Mouse (Mus musculus): Measurements from ENCODE around the gene Fggy. TPM values are rescaled to one million over a fixed set of nuclear protein-coding genes. Genes with fewer than 3 reads are reported as not detected.
A peak's percentile ranks its signal among the peaks of the same experiment; 100 is the strongest.

Gene Fggy
- polyA plus RNA-seq, 1 experiment: 12.6 TPM

DNA sequence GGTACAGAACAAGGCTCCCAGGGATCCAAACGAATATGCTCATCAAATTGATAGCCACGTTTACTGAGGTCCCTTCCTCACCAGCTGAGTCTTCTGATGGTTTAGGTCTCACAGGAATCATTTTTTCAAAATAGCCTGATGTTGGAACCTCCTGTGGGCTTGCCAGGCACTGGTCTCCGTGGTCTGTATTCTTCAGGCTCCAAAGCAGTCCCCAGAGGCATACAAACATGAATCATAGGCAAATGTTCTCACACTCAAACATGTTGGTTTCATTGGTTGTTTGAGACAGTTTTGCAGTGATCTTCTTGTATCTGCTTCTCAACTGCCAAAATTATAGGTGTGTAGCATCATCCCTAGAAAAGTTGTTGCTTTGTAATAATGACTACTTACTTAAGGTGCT, 156.0 kb downstream of the Fggy start:
- no peak for DNase-seq (ENCODE audit: extremely low spot score in 1 of 2, low spot score in 1 of 2)

DNA sequence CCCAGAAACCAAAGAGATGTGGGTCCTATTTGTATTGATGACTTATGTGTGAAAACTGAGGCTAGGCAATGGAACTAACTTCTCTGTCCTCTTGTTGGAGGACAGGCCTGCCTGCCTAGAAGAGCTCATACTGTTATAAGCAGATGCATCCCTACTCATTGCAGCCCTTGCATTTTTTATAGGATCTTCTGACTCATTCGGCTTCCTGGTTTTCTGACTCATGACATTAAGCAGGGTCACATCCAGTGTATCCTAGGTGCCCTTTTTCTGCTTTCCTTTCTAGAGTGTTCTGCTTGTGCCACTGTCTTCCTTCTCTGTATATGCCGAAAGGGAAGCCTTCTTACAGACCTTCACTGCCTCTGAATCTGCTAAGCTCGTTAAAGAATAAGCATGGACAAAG, 158.8 kb downstream of the Fggy start:
- no peak for DNase-seq (ENCODE audit: extremely low spot score in 1 of 2, low spot score in 1 of 2)

- DNase-seq (ENCODE audit: extremely low spot score in 1 of 2, low spot score in 1 of 2): no peak
Measured at GRCm38 (mm10) chr4:95723615-95724014, 166.3 kb downstream of the Fggy start.

DNA sequence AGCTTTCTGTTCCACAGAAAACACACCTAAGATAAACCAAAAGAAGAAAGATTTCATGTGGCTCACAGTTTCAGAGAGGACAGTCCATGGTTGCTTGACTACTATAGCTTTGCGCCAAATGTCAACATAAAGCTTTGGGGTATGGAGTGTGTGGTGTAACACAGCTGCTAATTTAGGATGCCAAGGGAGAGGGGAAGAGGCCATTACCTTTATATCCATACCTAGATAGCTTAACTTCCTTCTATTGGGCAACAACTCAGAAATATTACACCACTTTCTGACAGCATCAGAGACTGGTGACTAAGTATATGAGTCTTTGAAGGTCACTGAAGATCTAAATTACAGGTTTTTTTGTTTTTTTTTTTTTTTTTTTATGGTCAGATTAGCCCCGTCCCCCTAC, 169.1 kb downstream of the Fggy start:
- DNase-seq (ENCODE audit: extremely low spot score in 1 of 2, low spot score in 1 of 2): no peak

DNA sequence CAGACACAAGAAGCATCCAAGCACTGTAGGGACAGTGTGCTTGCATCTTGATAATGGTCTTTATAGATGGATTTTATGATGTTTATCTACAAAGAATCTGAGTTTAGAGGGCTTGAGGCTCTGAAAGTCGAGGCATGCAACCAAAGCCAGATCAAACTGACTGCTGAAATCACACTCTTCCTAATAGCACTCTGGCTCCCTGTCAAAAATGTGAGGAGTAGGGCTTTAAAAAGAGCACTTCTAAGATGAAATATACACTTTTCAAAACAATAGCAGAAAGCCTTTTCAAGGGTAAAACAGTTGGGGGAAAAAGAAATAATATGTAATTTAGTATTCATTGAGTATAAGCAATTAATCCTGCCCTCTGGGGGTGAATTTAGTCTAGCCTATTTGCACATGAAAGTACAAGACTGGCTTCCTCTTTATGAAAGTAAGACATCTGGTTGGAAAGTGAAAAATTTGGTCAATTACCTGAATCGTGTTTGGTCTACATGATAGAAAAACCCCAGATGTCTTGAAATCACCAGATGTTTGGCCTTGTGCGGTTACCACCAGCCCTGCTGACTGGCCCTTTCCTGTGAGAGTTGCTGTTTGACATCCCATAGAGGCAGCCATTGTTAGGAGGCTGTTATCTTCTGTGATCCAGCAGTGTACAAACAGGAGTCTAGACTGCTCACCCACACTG, 172.0 kb downstream of the Fggy start:
- no peak for DNase-seq (ENCODE audit: extremely low spot score in 1 of 2, low spot score in 1 of 2)

DNA sequence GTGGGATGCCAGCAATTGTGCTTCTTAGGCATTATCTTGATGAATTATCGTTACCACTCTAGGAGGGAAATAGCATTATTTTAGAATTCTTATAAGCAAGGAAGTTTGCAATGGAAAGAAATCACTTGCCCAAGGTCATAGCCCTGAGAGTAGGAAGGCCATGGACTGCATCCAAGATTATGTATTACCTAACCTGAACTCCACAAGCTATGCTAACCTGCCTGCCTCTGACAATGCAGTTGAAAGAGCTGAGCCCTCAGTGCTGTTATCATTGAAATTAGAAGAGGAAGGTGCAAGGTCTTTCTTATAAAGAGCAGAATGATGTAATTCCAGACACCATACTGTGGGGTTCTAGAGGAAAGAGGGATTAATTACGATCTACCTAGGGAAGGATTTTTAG, 173.8 kb downstream of the Fggy start:
- DNase-seq (ENCODE audit: extremely low spot score in 1 of 2, low spot score in 1 of 2): no peak

- no peak for DNase-seq (ENCODE audit: extremely low spot score in 1 of 2, low spot score in 1 of 2)
Measured at GRCm38 (mm10) chr4:95733397-95734249, 176.3 kb downstream of the Fggy start.

- DNase-seq (ENCODE audit: extremely low spot score in 1 of 2, low spot score in 1 of 2): no peak
Measured at GRCm38 (mm10) chr4:95735967-95736366, 178.7 kb downstream of the Fggy start.

GRCm38 (mm10) chr4:95736674-95737073, 179.4 kb downstream of the Fggy start:
- no peak for DNase-seq (ENCODE audit: extremely low spot score in 1 of 2, low spot score in 1 of 2)

DNA sequence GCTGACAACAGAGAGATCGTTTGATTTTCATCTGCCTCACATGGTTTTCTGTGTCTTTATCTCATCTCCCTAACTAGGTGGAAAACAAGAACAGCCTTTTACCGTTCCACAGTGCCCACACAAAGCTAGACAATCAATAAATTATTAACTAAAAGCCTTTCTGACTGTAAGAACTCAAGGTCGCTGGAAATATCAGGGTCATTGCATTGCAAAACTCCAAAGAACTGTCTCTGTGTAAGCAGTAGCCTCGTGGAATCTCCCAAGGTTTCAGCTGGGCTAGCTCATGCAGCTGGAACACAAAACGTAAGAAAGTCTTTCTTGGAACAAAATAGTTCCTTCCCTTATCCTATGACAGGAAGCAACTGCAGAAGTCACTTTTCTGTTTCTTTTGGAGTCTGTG, 180.9 kb downstream of the Fggy start:
- no peak for DNase-seq (ENCODE audit: extremely low spot score in 1 of 2, low spot score in 1 of 2)

- no peak for DNase-seq (ENCODE audit: extremely low spot score in 1 of 2, low spot score in 1 of 2)
Measured at GRCm38 (mm10) chr4:95738725-95739124, 181.4 kb downstream of the Fggy start.

- DNase-seq (ENCODE audit: extremely low spot score in 1 of 2, low spot score in 1 of 2): no peak
Measured at GRCm38 (mm10) chr4:95741115-95741734, 183.9 kb downstream of the Fggy start.

- peak in 1 of 2 experiments; percentile 13 for DNase-seq (ENCODE audit: extremely low spot score in 1 of 2, low spot score in 1 of 2)
Measured at GRCm38 (mm10) chr4:95742986-95743385, 185.7 kb downstream of the Fggy start.

GRCm38 (mm10) chr4:95746954-95747353, 189.6 kb downstream of the Fggy start:
- no peak for DNase-seq (ENCODE audit: extremely low spot score in 1 of 2, low spot score in 1 of 2)

DNA sequence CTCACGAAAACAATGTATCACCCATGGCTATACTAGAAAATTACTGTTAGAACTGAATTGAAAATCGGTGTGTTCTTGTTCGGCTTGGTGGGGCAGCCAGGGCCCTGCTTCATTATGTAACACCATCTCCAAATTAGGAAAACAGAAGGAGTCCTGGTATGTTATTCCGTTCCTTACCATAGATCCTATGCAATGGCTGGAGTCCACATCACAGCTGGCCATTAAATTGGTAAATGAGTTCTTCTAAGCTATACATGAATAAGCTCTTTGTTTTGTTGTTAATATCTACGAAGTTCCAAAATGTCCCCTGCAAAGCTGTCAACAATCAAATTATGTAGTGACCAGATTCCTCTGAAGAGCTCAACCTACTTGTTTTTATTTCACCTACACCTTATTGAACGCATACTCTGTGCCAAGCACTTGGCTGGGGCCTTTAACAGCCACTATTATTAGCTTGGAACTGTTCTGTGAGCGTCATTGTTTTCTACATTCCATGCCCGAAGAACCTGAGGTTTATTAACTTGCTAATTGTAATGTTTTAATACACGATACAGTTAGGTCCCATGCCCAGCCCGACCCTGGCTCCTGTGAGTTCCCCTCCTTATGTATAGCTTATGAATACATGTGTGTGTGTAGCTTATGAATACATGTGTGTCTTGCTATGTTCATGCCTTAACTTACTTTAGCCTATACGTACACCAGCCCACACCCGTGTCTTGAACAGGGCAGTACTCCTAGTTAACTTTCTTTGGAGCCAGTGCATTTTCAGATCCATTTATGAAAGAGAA, 190.3 kb downstream of the Fggy start:
- no peak for DNase-seq (ENCODE audit: extremely low spot score in 1 of 2, low spot score in 1 of 2)

DNA sequence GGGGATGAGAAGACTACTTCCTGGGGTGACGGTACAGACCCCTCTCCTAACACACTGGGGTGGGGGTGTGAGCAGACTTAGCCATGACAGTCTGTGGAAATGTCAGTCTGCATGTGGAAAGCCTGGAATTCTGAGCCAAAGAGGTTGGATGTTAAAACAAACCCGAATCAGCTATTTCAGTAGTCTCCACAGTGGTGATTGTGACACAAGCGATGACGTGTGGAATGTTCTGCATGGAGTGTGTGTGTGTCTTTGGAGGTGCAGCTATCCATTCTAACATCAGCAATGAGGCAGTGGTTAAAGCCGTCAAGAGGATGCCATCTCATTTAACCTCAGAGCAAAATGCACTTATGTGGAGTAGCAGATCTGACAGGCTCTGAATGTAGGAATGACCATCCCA, 192.9 kb downstream of the Fggy start:
- no peak for DNase-seq (ENCODE audit: extremely low spot score in 1 of 2, low spot score in 1 of 2)

DNA sequence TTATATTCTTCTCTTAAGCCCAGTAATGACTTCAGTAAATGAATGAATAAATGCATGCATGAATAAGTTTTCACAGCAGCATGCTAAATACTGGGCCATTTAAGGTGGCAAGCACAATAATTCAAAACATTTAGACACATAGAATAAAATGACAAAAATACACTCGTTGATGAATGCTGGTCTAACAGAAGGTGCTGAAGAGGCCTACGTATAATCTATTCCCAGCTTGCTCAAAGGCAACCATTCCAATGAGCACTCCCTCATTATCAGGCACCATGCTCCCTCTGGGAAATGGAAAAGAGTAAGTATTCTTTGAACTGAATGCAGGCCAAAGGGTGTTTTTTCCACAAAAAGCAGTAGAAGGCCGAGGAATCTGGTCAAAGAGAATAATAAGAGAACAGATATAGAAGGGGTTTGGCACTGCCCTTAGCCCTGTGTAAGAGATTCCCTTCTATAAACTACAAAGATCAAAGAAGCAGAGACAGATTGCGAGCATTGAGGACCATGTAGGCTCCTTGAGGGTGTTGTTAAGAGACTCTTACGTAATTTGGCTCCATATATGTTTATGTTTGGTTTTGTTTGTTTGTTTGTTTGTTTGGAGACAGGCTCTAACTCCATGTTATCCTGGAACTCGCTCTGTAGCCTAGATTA, 195.4 kb downstream of the Fggy start:
- no peak for DNase-seq (ENCODE audit: extremely low spot score in 1 of 2, low spot score in 1 of 2)

GRCm38 (mm10) chr4:95759027-95759731, 201.9 kb downstream of the Fggy start:
- DNase-seq (ENCODE audit: extremely low spot score in 1 of 2, low spot score in 1 of 2): no peak

DNA sequence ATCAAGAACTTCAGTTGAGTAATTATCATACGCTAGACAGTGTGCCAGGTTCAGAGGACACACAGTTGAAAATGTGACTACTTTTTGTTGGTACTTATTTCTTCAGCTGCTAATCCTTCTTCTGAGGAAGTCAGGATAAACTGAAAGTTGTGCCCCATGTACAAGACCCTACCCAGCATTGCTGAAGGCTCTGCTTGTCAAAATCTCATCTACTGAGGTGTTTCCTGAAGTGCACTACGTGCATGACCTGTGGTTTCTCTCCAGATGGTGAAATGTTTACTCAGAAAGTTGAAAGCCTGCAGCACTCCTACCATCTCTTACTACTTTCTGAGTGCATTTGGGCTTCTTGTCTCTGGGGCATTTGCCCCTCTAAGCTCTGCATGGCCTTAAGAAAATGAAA, 208.1 kb downstream of the Fggy start:
- DNase-seq (ENCODE audit: extremely low spot score in 1 of 2, low spot score in 1 of 2): no peak

DNA sequence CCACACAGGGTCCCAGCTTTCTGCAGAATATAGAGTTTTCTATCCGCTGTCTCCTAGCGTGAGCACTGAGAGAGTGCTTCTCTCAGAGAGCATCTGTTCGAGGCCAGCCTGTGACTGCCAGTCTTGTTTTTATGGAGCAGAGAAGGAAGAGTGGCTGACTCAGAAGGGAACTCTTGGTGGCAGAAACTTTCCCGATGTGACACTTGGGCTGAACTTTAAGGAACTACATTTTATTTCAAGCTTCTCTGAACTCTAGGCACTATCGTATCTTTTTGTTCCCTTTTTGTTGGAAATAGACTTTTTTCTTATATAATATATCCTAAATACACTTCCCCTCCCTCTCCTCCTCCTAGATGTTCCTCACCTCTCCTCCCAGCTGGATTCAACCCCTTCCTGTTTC, 213.2 kb downstream of the Fggy start:
- DNase-seq (ENCODE audit: extremely low spot score in 1 of 2, low spot score in 1 of 2): no peak
